Mouse (Mus musculus): Measurements from ENCODE around the gene Rora. TPM values are rescaled to one million over a fixed set of nuclear protein-coding genes. Genes with fewer than 3 reads are reported as not detected.
A peak's percentile ranks its signal among the peaks of the same experiment; 100 is the strongest.

Rora gene
- polyA plus RNA-seq, 1 experiment from 2014 or later: 4.4 TPM

- Histone ChIP-seq H3K4me3 (ENCODE audit: low read depth, low read length) (no peak overlapping the region), H3K9me3 (ENCODE audit: control insufficient read depth, low read length) (no peaks in the 10 kb centered on the region), H3K27ac (ENCODE audit: low read depth) (no peak overlapping the region), H3K27me3 (replicated peaks; ENCODE audit: control insufficient read depth, insufficient read depth, low read length) (no peaks in the 10 kb centered on the region), H3K9ac (ENCODE audit: low read length) (no peak overlapping the region), H3K4me1 (replicated peaks; ENCODE audit: control insufficient read depth, insufficient read depth, low read length) (peaks cover 8% of the 10 kb centered on the region), H3K36me3 (ENCODE audit: control insufficient read depth, insufficient read depth, low read length) (no peaks in the 10 kb centered on the region), H3K4me2 (ENCODE audit: low read length) (no peak overlapping the region)
- DNase-seq (ENCODE audit: low spot score): peak; percentile 66
- WGBS: 87% methylated on average over 8 of the region's 8 CpGs
- no peak; the same call in 1 of the 2 replicates for ATAC-seq (replicated peaks; ENCODE audit: low FRiP score, low TSS enrichment, low read depth)
Observed at GRCm38 (mm10) chr9:69179224-69179623, 525.6 kb downstream of the Rora start.

GRCm38 (mm10) chr9:69180961-69181360, 527.4 kb downstream of the Rora start:
- no peaks in the 10 kb centered on the region for H3K36me3 ChIP-seq (ENCODE audit: control insufficient read depth, insufficient read depth, low read length)
- ATAC-seq (replicated peaks; ENCODE audit: low FRiP score, low TSS enrichment, low read depth) (no peak), DNase-seq (ENCODE audit: low spot score) (no peak)
- peaks cover 8% of the 10 kb centered on the region for H3K4me1 ChIP-seq (replicated peaks; ENCODE audit: control insufficient read depth, insufficient read depth, low read length)
- H3K9ac ChIP-seq (ENCODE audit: low read length): no peak overlapping the region
- 41% methylated on average over 3 of the region's 3 CpGs for WGBS
- H3K27ac ChIP-seq (ENCODE audit: low read depth): 0 out of 2 replicates have a peak overlapping the region, but pooled peaks have one; percentile 16
- no peak overlapping the region for H3K4me3 ChIP-seq (ENCODE audit: low read depth, low read length)
- no peaks in the 10 kb centered on the region for H3K9me3 ChIP-seq (ENCODE audit: control insufficient read depth, low read length)
- no peak overlapping the region for H3K4me2 ChIP-seq (ENCODE audit: low read length)
- H3K27me3 ChIP-seq (replicated peaks; ENCODE audit: control insufficient read depth, insufficient read depth, low read length): no peaks in the 10 kb centered on the region

GRCm38 (mm10) chr9:69181411-69181810, 527.8 kb downstream of the Rora start:
- H3K4me2 ChIP-seq (ENCODE audit: low read length): no peak overlapping the region
- H3K36me3 ChIP-seq (ENCODE audit: control insufficient read depth, insufficient read depth, low read length): no peaks in the 10 kb centered on the region
- peaks cover 8% of the 10 kb centered on the region for H3K4me1 ChIP-seq (replicated peaks; ENCODE audit: control insufficient read depth, insufficient read depth, low read length)
- H3K9ac ChIP-seq (ENCODE audit: low read length): no peak overlapping the region
- no peaks in the 10 kb centered on the region for H3K9me3 ChIP-seq (ENCODE audit: control insufficient read depth, low read length)
- 0 out of 2 replicates have a peak overlapping the region, but pooled peaks have one; percentile 16 for H3K27ac ChIP-seq (ENCODE audit: low read depth)
- H3K4me3 ChIP-seq (ENCODE audit: low read depth, low read length): no peak overlapping the region
- no peaks in the 10 kb centered on the region for H3K27me3 ChIP-seq (replicated peaks; ENCODE audit: control insufficient read depth, insufficient read depth, low read length)
- ATAC-seq (replicated peaks; ENCODE audit: low FRiP score, low TSS enrichment, low read depth) (peak; percentile 32; the same call in 1 of the 2 replicates), DNase-seq (ENCODE audit: low spot score) (no peak)

GRCm38 (mm10) chr9:69183888-69184287, 530.3 kb downstream of the Rora start:
- H3K9ac ChIP-seq (ENCODE audit: low read length): no peak overlapping the region
- H3K9me3 ChIP-seq (ENCODE audit: control insufficient read depth, low read length): no peaks in the 10 kb centered on the region
- no peak for ATAC-seq (replicated peaks; ENCODE audit: low FRiP score, low TSS enrichment, low read depth)
- no peak overlapping the region for H3K27ac ChIP-seq (ENCODE audit: low read depth)
- no peak overlapping the region for H3K4me3 ChIP-seq (ENCODE audit: low read depth, low read length)
- peaks cover 8% of the 10 kb centered on the region for H3K4me1 ChIP-seq (replicated peaks; ENCODE audit: control insufficient read depth, insufficient read depth, low read length)
- no peak overlapping the region for H3K4me2 ChIP-seq (ENCODE audit: low read length)
- H3K36me3 ChIP-seq (ENCODE audit: control insufficient read depth, insufficient read depth, low read length): no peaks in the 10 kb centered on the region
- H3K27me3 ChIP-seq (replicated peaks; ENCODE audit: control insufficient read depth, insufficient read depth, low read length): no peaks in the 10 kb centered on the region
- DNase-seq (ENCODE audit: low spot score): no peak
- 81% methylated on average over 4 of the region's 4 CpGs for WGBS

GRCm38 (mm10) chr9:69190726-69191125, 537.1 kb downstream of the Rora start:
- DNase-seq (ENCODE audit: low spot score) (no peak), ATAC-seq (replicated peaks; ENCODE audit: low FRiP score, low TSS enrichment, low read depth) (no peak)
- Histone ChIP-seq H3K9ac (ENCODE audit: low read length) (no peak overlapping the region), H3K4me2 (ENCODE audit: low read length) (no peak overlapping the region), H3K27ac (ENCODE audit: low read depth) (no peak overlapping the region), H3K4me1 (replicated peaks; ENCODE audit: control insufficient read depth, insufficient read depth, low read length) (no peaks in the 10 kb centered on the region), H3K9me3 (ENCODE audit: control insufficient read depth, low read length) (no peaks in the 10 kb centered on the region), H3K36me3 (ENCODE audit: control insufficient read depth, insufficient read depth, low read length) (no peaks in the 10 kb centered on the region), H3K27me3 (replicated peaks; ENCODE audit: control insufficient read depth, insufficient read depth, low read length) (no peaks in the 10 kb centered on the region), H3K4me3 (ENCODE audit: low read depth, low read length) (no peak overlapping the region)
- 29% methylated on average over 1 of the region's 1 CpGs for WGBS

GRCm38 (mm10) chr9:69192446-69192845, 538.9 kb downstream of the Rora start:
- Histone ChIP-seq H3K9ac (ENCODE audit: low read length) (no peak overlapping the region), H3K9me3 (ENCODE audit: control insufficient read depth, low read length) (no peaks in the 10 kb centered on the region), H3K4me3 (ENCODE audit: low read depth, low read length) (no peak overlapping the region), H3K36me3 (ENCODE audit: control insufficient read depth, insufficient read depth, low read length) (no peaks in the 10 kb centered on the region), H3K4me2 (ENCODE audit: low read length) (no peak overlapping the region), H3K4me1 (replicated peaks; ENCODE audit: control insufficient read depth, insufficient read depth, low read length) (no peaks in the 10 kb centered on the region), H3K27ac (ENCODE audit: low read depth) (no peak overlapping the region), H3K27me3 (replicated peaks; ENCODE audit: control insufficient read depth, insufficient read depth, low read length) (no peaks in the 10 kb centered on the region)
- ATAC-seq (replicated peaks; ENCODE audit: low FRiP score, low TSS enrichment, low read depth) (no peak), DNase-seq (ENCODE audit: low spot score) (no peak)
- 85% methylated on average over 8 of the region's 8 CpGs for WGBS

GRCm38 (mm10) chr9:69194638-69195605, 541.3 kb downstream of the Rora start:
- no peak overlapping the region for H3K4me2 ChIP-seq (ENCODE audit: low read length)
- WGBS: 78% methylated on average over 13 of the region's 13 CpGs
- H3K9me3 ChIP-seq (ENCODE audit: control insufficient read depth, low read length): no peaks in the 10 kb centered on the region
- no peak for DNase-seq (ENCODE audit: low spot score)
- no peaks in the 10 kb centered on the region for H3K4me1 ChIP-seq (replicated peaks; ENCODE audit: control insufficient read depth, insufficient read depth, low read length)
- no peak for ATAC-seq (replicated peaks; ENCODE audit: low FRiP score, low TSS enrichment, low read depth)
- no peak overlapping the region for H3K4me3 ChIP-seq (ENCODE audit: low read depth, low read length)
- no peaks in the 10 kb centered on the region for H3K27me3 ChIP-seq (replicated peaks; ENCODE audit: control insufficient read depth, insufficient read depth, low read length)
- H3K9ac ChIP-seq (ENCODE audit: low read length): no peak overlapping the region
- no peaks in the 10 kb centered on the region for H3K36me3 ChIP-seq (ENCODE audit: control insufficient read depth, insufficient read depth, low read length)
- H3K27ac ChIP-seq (ENCODE audit: low read depth): no peak overlapping the region

- ATAC-seq (replicated peaks; ENCODE audit: low FRiP score, low TSS enrichment, low read depth) (no peak), DNase-seq (ENCODE audit: low spot score) (no peak)
- Histone ChIP-seq H3K4me3 (ENCODE audit: low read depth, low read length) (no peak overlapping the region), H3K4me2 (ENCODE audit: low read length) (no peak overlapping the region), H3K27me3 (replicated peaks; ENCODE audit: control insufficient read depth, insufficient read depth, low read length) (no peaks in the 10 kb centered on the region), H3K9ac (ENCODE audit: low read length) (no peak overlapping the region), H3K9me3 (ENCODE audit: control insufficient read depth, low read length) (no peaks in the 10 kb centered on the region), H3K27ac (ENCODE audit: low read depth) (no peak overlapping the region), H3K4me1 (replicated peaks; ENCODE audit: control insufficient read depth, insufficient read depth, low read length) (no peaks in the 10 kb centered on the region), H3K36me3 (ENCODE audit: control insufficient read depth, insufficient read depth, low read length) (no peaks in the 10 kb centered on the region)
- WGBS: 55% methylated on average over 5 of the region's 5 CpGs
Observed at GRCm38 (mm10) chr9:69213796-69214195, 560.2 kb downstream of the Rora start.

- ATAC-seq (replicated peaks; ENCODE audit: low FRiP score, low TSS enrichment, low read depth): no peak
- no peaks in the 10 kb centered on the region for H3K36me3 ChIP-seq (ENCODE audit: control insufficient read depth, insufficient read depth, low read length)
- no peak overlapping the region for H3K27ac ChIP-seq (ENCODE audit: low read depth)
- H3K27me3 ChIP-seq (replicated peaks; ENCODE audit: control insufficient read depth, insufficient read depth, low read length): no peaks in the 10 kb centered on the region
- H3K9ac ChIP-seq (ENCODE audit: low read length): no peak overlapping the region
- no peak for DNase-seq (ENCODE audit: low spot score)
- H3K4me3 ChIP-seq (ENCODE audit: low read depth, low read length): no peak overlapping the region
- WGBS: 46% methylated on average over 3 of the region's 3 CpGs
- no peaks in the 10 kb centered on the region for H3K4me1 ChIP-seq (replicated peaks; ENCODE audit: control insufficient read depth, insufficient read depth, low read length)
- H3K9me3 ChIP-seq (ENCODE audit: control insufficient read depth, low read length): no peaks in the 10 kb centered on the region
- no peak overlapping the region for H3K4me2 ChIP-seq (ENCODE audit: low read length)
Observed at GRCm38 (mm10) chr9:69224841-69225240, 571.3 kb downstream of the Rora start.

All from intestine, embryonic 14.5 days (tissue).